Mouse (Mus musculus) brown adipose tissue, adult 24 weeks (tissue): ENCODE data around the gene Cygb. TPM values are rescaled to one million over a fixed set of nuclear protein-coding genes. Genes with fewer than 3 reads are reported as not detected.
"Not testable (repeated sequence)": the region's sequence is repeated elsewhere in the genome, so short reads cannot be mapped to it uniquely, and the experiment has no call there.

Experiments
- H3K27ac ChIP-seq: fragments of 200-500 bp; replicated peaks from 2 replicates; pipeline ENCODE4 v1.5.1; 2012; ENCODE audit warnings: low read depth, mild to moderate bottlenecking, low read length
- H3K4me1 ChIP-seq: fragments of 200-500 bp; 2 replicates; pipeline ENCODE4 v1.6.1; 2012; ENCODE audit warnings: low read length, mixed read lengths; ENCODE audit not compliant: control insufficient read depth, insufficient read depth, insufficient read length
- H3K4me3 ChIP-seq: fragments of 200-500 bp; 2 replicates; pipeline ENCODE4 v1.5.1; 2012; ENCODE audit warnings: low read depth, mild to moderate bottlenecking, low read length, moderate library complexity; ENCODE audit not compliant: insufficient read depth
- polyA plus RNA-seq: library from polyadenylated mRNA; stranded (reverse); fragments of >200 nt; gene quantifications from 2 replicates; pipeline ENCODE4 v1.2.4, GENCODE M21; 2012; ENCODE audit not compliant: missing spikeins, insufficient read depth, insufficient read length

Cygb gene
- polyA plus RNA-seq, 1 experiment, result 18.7 TPM

- Histone ChIP-seq H3K4me3 (no peak overlapping the region), H3K4me1 (peaks cover 14% of the 10 kb centered on the region), H3K27ac (no peak overlapping the region)
Observed at GRCm38 (mm10) chr11:116680321-116681091, 26.4 kb upstream of the Cygb start.

GRCm38 (mm10) chr11:116679148-116679547, 25.0 kb upstream of the Cygb start:
- Histone ChIP-seq H3K4me3 (no peak overlapping the region), H3K27ac (no peak overlapping the region), H3K4me1 (peaks cover 14% of the 10 kb centered on the region)

GRCm38 (mm10) chr11:116677711-116678441, 23.8 kb upstream of the Cygb start:
- Histone ChIP-seq H3K27ac (no peak overlapping the region), H3K4me3 (no peak overlapping the region), H3K4me1 (peaks cover 10% of the 10 kb centered on the region)

- H3K4me3 ChIP-seq, result no peak overlapping the region
- H3K27ac ChIP-seq, result no peak overlapping the region
Observed at GRCm38 (mm10) chr11:116676175-116676976, 22.3 kb upstream of the Cygb start.

GRCm38 (mm10) chr11:116675429-116675828, 21.3 kb upstream of the Cygb start:
- not testable (repeated sequence) for H3K4me3 ChIP-seq, H3K27ac ChIP-seq, H3K4me1 ChIP-seq

More at GRCm38 (mm10) chr11:116676175-116676976, 22.3 kb upstream of the Cygb start:
- peaks cover 2% of the 10 kb centered on the region; the same call in 1 of the 2 replicates for H3K4me1 ChIP-seq

- Histone ChIP-seq H3K4me3 (no peak overlapping the region), H3K4me1 (no peaks in the 10 kb centered on the region; the same call in 1 of the 2 replicates), H3K27ac (peak overlapping the region; percentile 19; the same call in 1 of the 2 replicates)
Observed at GRCm38 (mm10) chr11:116674616-116675379, 20.7 kb upstream of the Cygb start.

GRCm38 (mm10) chr11:116673410-116673809, 19.3 kb upstream of the Cygb start:
- H3K27ac ChIP-seq, result no peak overlapping the region
- no peaks in the 10 kb centered on the region; the same call in 1 of the 2 replicates for H3K4me1 ChIP-seq
- no peak overlapping the region for H3K4me3 ChIP-seq

- Histone ChIP-seq H3K4me1 (no peaks in the 10 kb centered on the region; the same call in 1 of the 2 replicates), H3K27ac (no peak overlapping the region), H3K4me3 (peak overlapping the region; percentile 78)
Observed at GRCm38 (mm10) chr11:116672595-116672994, 18.5 kb upstream of the Cygb start.

GRCm38 (mm10) chr11:116671845-116672434, 17.8 kb upstream of the Cygb start:
- Histone ChIP-seq H3K4me3 (peak overlapping the region; percentile 78), H3K4me1 (no peaks in the 10 kb centered on the region; the same call in 1 of the 2 replicates), H3K27ac (peak overlapping the region; percentile 62)

GRCm38 (mm10) chr11:116671112-116671844, 17.2 kb upstream of the Cygb start:
- H3K4me1 ChIP-seq, result no peaks in the 10 kb centered on the region; the same call in 1 of the 2 replicates
- peak overlapping the region; percentile 62 for H3K27ac ChIP-seq
- H3K4me3 ChIP-seq, result peak overlapping the region; percentile 78

GRCm38 (mm10) chr11:116670386-116670785, 16.3 kb upstream of the Cygb start:
- H3K4me1 ChIP-seq, result no peaks in the 10 kb centered on the region; the same call in 1 of the 2 replicates
- H3K4me3 ChIP-seq, result no peak overlapping the region
- no peak overlapping the region for H3K27ac ChIP-seq

GRCm38 (mm10) chr11:116669787-116670365, 15.8 kb upstream of the Cygb start:
- Histone ChIP-seq H3K4me1 (no peaks in the 10 kb centered on the region; the same call in 1 of the 2 replicates), H3K4me3 (no peak overlapping the region), H3K27ac (no peak overlapping the region)

GRCm38 (mm10) chr11:116669316-116669715, 15.2 kb upstream of the Cygb start:
- Histone ChIP-seq H3K4me3 (no peak overlapping the region), H3K4me1 (no peaks in the 10 kb centered on the region; the same call in 1 of the 2 replicates), H3K27ac (no peak overlapping the region)
